Mouse (Mus musculus): ENCODE measurements around the gene Odf3.

GRCm38 (mm10) chr7:140840750-140841735 is 6.6 kb upstream of the Odf3 start:
- TF ChIP-seq CHD2 (IDR thresholded peaks at IDR 0.05; ENCODE audit: low read length): no peak
- TF ChIP-seq CTCF (conservative IDR thresholded peaks at IDR 0.05 in 1 of 2, IDR thresholded peaks at IDR 0.05 in 1 of 2; ENCODE audit: low read depth in 2 of 2, low read length in 2 of 2): no peak
- no peak for TF ChIP-seq MEF2A (IDR thresholded peaks at IDR 0.05; ENCODE audit: borderline replicate concordance, low read depth, low read length)
- TF ChIP-seq POLR2A (IDR thresholded peaks at IDR 0.05; ENCODE audit: low read depth, low read length): no peak
- no peak for TF ChIP-seq TCF12 (IDR thresholded peaks at IDR 0.05; ENCODE audit: low read depth, low read length)
- TF ChIP-seq POLR2AphosphoS2 (IDR thresholded peaks at IDR 0.05; ENCODE audit: low read depth, low read length): no peak
